Mouse (Mus musculus): Measurements from ENCODE around the gene Fbxo21. TPM values are rescaled to one million over a fixed set of nuclear protein-coding genes. Genes with fewer than 3 reads are reported as not detected.

Fbxo21 gene
- polyA plus RNA-seq (2017; shearing (Covaris generic)), result 11.7 TPM

DNA sequence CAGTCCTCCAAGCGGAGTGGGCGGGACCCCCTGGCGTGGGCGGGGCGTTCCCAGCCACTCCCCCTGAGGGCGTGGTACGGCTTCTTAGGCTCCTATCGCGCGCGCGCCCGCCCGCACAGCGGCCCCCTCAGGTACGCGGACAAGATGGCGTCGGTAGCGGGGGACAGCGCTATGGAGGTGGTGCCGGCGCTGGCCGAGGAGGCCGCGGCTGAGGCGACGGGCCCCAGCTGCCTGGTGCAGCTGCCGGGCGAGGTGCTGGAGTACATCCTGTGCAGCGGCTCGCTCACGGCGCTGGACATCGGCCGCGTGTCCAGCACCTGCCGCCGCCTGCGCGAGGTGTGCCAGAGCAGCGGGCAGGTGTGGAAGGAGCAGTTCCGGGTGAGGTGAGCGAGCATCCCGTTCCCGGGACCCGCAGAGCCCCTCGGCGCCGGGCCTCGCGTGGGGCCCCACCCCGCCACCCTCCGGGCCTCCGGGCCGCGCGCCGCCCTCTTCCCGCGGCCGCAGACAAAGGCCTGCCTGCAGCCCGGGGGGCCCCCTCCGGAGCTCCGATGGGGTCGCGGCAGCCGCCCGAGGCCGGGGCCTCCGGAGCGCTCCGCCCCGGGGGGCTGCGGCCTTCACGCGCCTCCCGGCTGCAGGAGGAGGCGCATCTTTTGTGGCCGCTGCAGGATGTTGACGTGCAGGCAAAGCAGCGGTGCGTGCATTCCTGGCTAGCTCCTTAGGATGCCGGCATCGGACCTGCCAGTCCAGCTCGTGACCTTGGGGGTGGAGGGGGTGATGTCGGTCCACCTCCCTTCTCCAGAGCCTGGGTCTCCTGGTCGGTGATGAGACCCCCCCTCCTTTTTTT is at the start of gene Fbxo21:
Gene Fbxo21, plus strand, starts transcription at position 74 of the 844 bp plus-strand sequence.

DNA sequence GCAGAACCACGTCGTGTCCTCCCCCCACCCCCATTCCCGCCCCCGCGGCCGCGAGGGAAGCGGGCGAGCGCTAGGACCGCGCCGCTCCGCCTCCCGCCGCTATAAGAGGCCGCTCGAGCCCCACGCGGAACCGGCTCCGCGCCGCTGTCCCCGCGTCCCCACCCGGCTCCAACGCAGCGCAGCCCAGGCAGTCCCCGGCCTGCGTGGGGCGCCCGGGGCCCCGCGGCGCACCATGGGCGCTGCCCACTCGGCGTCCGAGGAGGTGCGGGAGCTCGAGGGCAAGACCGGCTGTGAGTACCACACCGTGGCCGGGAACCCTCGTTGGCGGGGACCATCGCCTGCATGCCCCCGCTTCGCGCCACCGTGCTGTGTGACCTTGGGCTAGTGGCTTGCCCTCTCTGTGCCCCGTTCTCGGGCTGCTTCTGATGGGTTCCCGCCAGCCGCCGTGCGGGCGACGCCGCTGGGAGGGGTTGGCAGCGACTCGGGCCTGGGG is 51.2 kb downstream of the Fbxo21 start, which contains the start of gene Tesc:
Gene Tesc, plus strand, starts transcription at position 46 of the 493 bp plus-strand sequence.

Other genes with a start within 250 kb of the Fbxo21 start
- 0.10 TPM for gene Nos1, start 195.7 kb upstream of the Fbxo21 start, polyA plus RNA-seq (2017; shearing (Covaris generic))
- gene Tesc, start 51.0 kb downstream of the Fbxo21 start, polyA plus RNA-seq (2017; shearing (Covaris generic)), result 22.0 TPM
- 3.4 TPM for gene Fbxw8, start 178.7 kb downstream of the Fbxo21 start, polyA plus RNA-seq (2017; shearing (Covaris generic))
- not detected for gene Hrk, start 187.9 kb downstream of the Fbxo21 start, polyA plus RNA-seq (2017; shearing (Covaris generic))

Data from activated CD4-positive, CD25-positive, alpha-beta regulatory T cell, adult 9 weeks (primary cell).